Mouse (Mus musculus) CD4-positive, CD25-positive, alpha-beta regulatory T cell, adult 2 months (primary cell): ENCODE data around the gene Bud13.

Experiments used
- DNase-seq: peaks from one replicate; pipeline ENCODE4 v3.0.0-alpha.2; 2012; ENCODE audit warnings: low read depth, low spot score

The Bud13 gene

DNA sequence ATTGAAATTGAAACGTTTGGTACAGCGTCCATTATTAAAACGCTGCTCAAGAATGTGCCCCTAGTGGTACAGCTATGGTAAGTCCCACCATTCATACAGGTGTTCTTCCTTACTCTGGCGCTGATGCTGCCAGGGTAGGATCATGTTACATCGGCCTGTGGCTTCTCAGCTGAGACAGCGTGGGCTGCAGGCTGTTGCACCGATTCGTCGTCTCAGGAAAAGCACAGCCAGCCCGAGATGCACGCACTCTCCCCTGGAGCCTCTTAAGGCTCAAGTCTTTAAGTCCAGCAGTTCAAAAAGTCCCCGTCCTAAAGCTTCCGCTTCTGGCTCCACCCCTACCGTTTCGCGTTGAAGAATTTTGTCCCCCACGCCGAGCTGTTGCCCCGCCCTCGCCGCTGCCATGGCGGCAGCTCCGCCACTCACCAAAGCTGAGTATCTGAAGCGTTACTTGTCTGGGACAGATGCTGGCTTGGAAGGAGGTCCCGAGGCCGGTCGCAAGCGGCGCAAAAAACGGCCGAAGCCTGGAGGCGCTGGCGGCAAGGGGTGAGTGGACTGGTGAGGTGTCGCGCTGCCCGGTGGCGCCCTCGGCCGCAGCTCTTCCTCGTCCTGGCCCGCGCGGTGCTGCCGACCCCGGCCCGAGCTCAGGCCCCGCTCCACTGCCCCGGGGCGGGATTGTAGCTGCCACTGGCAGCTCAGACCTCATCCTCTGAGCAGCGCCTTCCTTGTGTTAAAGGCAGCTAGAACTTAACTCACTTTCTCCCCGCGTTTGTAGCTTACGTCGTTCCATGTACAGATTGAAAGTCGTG is at the start of gene Bud13:
Gene Bud13, plus strand, starts transcription at position 378 of the 806 bp plus-strand sequence.
- peak; percentile 94 for DNase-seq

DNA sequence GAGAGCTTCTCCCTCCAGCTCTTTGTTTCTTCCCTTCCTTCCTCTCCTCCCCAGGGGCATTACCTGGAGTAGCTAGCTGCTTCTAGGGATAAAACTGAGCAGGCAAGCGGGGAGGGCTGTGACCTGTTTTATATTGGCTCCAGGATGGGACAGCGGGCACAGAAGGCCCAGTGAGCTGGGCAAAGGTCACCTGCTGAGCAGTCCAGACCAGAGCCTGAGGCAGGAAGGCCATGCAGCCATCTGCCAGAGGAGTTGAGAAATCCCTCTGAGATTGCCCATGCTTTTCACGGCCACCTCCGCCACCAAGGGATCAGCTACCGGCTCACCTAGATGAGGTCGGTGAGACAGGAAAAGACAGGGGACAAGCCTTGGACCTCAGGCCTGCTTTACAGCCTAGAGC is 47.6 kb upstream of the Bud13 start:
- DNase-seq = no peak

- no peak for DNase-seq
Observed at GRCm38 (mm10) chr9:46235596-46235648, 47.4 kb upstream of the Bud13 start, which contains the start of gene Apoc3. Gene Apoc3 (minus strand): TSS chr9:46235636.

DNA sequence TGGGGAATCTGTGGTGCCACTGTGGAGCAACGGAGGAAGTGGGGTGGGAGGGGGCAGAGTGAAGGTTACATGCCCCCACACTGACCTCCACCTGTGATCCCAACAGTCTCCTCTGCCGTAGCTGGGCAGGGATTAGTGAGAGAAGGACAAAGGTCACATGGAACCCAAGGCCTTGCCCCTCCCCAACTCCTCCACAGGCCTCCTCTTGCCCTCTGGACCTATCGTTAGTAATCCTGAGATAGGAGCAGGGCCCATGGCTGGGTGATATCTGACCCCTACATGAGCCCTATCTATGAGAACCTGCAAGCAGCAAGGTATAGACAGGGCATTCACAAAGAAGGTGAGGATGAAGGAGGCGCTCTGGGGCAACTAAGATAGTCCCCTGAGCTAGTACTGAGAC is 47.2 kb upstream of the Bud13 start:
- no peak for DNase-seq

DNA sequence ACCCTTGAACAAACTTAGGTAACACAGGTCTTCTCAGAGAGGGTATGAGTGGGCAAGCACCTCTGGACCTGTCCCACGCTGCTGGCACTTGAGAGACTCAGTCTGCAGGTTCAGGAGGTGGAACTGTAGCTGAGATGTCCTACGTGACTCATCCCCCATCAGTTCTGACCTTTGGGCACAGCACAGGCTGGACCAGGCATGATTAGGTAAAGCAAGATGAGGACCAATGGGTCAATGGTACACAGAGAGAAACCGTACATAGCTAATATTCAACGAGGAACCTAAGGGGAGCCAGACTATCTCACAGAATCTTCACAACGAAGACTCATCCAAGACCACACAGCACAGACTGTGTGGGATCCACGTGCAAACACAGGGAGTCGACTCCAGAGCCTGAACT is 44.0 kb upstream of the Bud13 start:
- DNase-seq = no peak

GRCm38 (mm10) chr9:46240526-46241153 is 42.2 kb upstream of the Bud13 start, which contains the start of gene Apoa4:
Gene Apoa4 (plus strand): TSS chr9:46240696.
- DNase-seq = no peak

GRCm38 (mm10) chr9:46241818-46242217 is 41.0 kb upstream of the Bud13 start:
- no peak for DNase-seq

DNA sequence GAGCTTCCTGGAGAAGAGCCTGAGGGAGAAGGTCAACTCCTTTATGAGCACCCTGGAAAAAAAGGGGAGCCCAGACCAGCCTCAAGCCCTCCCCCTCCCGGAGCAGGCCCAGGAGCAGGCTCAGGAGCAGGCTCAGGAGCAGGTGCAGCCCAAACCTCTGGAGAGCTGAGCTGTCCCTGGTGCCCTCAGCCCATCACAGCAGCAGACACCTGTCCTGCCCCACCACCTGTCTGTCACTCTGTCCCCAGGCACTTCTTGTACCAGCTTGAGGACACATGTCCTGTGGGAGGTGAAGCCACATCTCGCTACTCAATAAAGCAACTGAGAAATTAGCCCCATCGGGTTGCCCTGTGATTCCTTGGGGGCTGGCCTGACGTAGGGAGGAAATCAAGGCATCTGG is 39.7 kb upstream of the Bud13 start:
- no peak for DNase-seq

DNA sequence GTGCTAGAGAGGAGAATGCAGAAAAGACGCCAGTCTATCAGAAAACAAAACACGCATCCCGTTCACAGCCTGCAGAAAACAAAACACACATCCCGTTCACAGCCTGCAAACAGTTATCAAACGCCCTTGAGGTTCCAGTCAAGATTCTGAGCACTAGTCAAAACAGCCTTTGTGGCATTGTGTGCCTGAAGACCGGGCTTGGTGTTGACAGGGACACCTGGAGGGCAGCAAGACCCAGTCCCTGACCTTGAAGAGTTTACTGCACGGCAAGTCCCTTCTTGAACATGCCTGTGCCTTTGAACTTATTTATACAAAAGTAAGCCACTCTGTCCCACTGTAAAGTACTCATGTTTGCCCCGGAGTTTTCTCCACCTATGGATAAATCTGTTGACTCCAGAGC is 39.2 kb upstream of the Bud13 start:
- DNase-seq = no peak

- peak; percentile 79 for DNase-seq
Observed at GRCm38 (mm10) chr9:46246752-46247324, 36.0 kb upstream of the Bud13 start.

DNA sequence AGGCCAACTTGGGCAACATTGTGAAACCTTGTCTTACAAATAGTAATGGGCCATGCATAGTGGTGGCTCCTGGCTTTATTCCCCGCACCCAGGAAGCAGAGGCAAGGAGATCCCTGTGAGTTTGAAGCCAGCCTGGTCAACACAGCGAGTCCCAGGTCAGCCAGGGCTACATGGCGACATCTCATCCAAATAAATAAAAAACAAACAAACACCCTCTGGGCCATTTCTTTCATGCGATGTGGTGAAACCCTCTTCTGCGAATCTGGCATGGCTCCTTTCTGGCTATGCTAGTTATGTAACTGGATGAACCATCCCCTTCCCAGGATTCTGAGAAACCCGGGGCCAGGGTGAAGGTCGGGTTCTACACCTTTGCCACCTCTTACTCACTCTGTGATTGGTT is 26.6 kb upstream of the Bud13 start:
- no peak for DNase-seq

- no peak for DNase-seq
Observed at GRCm38 (mm10) chr9:46256658-46257385, 26.0 kb upstream of the Bud13 start.

DNA sequence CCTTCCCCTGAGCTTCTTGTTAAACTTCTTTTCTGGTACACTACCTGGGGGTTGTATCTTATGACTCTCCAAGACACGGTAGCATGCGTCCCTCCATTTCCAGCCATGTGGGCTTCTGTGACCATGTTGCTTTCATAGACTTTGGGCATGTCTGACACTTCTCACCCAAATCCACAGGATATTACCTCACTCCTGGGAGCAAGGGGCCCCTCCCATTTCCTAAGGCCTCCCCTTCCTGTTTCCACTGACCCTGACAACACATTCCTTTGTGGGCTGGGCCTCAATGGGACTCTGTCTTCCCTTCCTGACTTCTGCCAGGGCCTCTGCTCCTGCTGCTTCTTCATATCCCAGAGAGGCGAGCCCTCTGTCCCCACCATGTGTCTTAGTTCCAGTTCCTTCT is 25.3 kb upstream of the Bud13 start:
- no peak for DNase-seq

DNA sequence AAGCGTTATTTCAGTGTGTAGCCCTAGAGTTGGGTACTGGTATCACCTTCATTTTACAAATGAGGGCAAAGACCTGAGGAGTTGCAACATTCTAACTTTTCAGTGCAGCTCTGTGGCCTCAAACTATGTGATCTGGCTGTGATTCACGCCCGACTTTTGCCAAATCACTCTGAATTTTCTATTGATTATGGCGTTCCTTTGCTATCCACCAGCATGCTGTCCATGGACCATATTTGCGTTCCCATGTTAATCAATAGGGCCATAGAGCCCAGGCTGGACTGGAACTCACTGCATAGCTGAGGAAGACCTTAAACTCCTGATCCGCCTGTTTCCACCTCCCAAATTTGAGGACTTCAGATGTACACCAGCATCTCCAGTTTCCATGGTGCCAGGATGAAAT is 23.7 kb upstream of the Bud13 start:
- DNase-seq = no peak

DNA sequence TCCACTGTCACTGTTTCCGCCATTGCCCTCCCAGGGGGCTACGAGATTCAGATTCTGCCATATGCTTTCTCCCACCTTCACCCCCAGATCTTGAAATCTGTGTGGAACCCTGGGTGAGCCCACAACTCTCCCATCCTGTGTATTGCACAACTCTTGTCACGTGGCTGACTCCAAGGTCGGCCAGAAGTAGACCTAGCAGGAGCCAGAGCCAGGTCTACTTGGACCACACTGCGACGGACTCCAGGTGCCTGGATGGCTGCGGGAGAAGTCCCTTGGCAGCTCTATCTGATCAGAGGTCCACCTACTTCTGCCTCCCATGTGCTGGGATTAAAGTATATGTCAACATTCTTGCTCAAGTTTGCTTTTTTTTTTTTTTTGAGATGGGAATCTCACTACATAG is 21.7 kb upstream of the Bud13 start:
- no peak for DNase-seq

DNA sequence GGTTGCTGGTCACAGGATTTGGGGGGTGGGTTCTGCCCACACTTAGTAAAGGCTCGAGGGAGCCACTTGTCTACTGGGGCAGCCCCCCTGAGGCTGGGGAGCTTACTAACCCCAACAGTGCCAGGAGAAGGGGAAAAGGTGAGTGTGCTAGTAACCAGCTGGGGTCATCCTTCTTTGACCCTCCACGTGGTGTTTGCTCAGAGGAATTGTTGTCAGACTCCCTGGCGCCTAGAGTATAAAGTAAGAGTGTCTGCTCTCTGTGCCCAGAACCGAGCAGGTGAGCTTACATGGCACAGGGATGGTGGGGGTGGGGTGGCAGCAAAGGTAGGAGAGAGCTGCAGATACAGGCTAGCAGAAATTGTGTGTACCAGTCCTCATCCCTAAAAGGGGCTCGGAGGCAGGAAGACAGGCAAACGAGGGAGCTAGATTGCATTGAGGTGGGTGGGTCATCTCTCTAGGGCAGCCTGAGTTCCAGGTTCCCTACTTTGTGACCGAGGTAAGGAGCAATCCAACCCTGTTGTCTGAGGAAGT is 14.4 kb upstream of the Bud13 start, which contains the start of gene Apoa5:
Gene Apoa5, plus strand, starts transcription at position 291 of the 531 bp plus-strand sequence.
- DNase-seq = no peak

DNA sequence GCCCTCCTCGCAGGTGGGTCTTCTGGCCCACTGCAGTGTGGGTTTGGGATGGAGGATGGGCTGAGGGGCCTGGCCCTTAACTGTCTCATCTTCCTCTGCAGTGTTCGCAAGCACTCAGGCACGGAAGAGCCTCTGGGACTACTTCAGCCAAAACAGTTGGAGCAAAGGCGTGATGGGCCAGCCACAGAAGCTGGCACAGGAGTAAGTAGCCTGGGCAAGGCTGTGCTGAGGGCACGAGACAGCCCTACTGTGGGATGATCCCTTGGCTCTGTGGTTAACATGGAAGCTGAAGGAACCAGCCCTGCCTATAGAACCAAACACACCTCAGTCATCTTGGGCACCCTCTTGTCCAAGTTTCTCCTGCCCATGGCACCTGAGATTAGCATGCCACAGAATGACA is 13.7 kb upstream of the Bud13 start:
- DNase-seq = no peak

- no peak for DNase-seq
Observed at GRCm38 (mm10) chr9:46270782-46271181, 12.0 kb upstream of the Bud13 start.

- peak; percentile 52 for DNase-seq
Observed at GRCm38 (mm10) chr9:46272070-46272469, 10.7 kb upstream of the Bud13 start.

DNA sequence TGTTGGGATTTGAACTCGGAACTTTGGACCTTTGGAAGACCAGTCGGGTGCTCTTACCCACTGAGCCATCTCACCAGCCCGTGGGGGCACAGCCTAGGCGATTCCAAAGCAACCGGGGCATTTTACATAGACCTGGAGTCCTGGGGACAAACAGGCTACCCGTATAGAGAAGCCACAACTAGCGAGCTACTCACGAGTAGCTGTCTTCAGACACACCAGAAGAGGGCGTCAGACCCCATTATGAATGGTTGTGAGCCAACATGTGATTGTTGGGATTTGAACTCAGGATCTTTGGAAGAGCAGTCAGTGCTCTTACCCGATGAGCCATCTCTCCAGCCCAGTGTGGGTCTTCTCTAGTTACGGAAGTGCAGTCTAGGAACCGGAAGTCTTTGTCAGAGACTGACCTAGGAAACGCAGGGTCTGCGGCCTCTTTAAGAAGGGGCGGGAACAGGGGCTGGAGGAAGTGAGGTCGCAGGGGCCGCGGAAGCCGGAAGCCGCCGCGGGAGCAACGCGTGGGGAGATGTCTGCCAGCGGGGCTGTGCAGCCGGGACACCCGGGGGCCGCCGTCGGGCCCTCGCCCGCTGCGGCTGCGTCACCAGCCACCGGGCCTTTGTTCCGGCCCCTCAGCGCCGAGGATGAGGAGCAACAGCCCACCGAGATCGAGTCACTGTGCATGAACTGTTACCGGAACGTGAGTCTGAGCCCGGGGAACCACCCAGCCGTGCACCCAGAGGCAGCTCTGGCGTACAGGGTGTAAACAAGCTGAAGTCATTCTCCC is 9.9 kb upstream of the Bud13 start, which contains the start of gene Zpr1:
Gene Zpr1, plus strand, starts transcription at position 388 of the 778 bp plus-strand sequence.
- peak; percentile 93 for DNase-seq

GRCm38 (mm10) chr9:46274494-46274893 is 8.3 kb upstream of the Bud13 start:
- no peak for DNase-seq

- no peak for DNase-seq
Observed at GRCm38 (mm10) chr9:46298381-46298780, 15.6 kb downstream of the Bud13 start.
